Mouse (Mus musculus) ES-E14 (cell line): ENCODE results near the gene Olfr156. TPM values are rescaled to one million over a fixed set of nuclear protein-coding genes. Genes with fewer than 3 reads are reported as not detected.
"Not testable (repeated sequence)": the region's sequence is repeated elsewhere in the genome, so short reads cannot be mapped to it uniquely, and the experiment has no call there.

Experiments
- DNase-seq: peaks from one replicate; pipeline ENCODE4 v3.0.0-alpha.2; 2013; ENCODE audit warnings: low read depth, low spot score
- H3K27ac ChIP-seq: 2 replicates; pipeline ENCODE4 v1.5.1; 2012; ENCODE audit warnings: low read depth, mild to moderate bottlenecking, low read length, moderate library complexity, mixed read lengths; ENCODE audit not compliant: poor library complexity, insufficient read depth, severe bottlenecking
- H3K36me3 ChIP-seq: 2 replicates; pipeline ENCODE4 v1.6.1; 2012; ENCODE audit warnings: mild to moderate bottlenecking, low read length, moderate library complexity, mixed read lengths; ENCODE audit not compliant: control insufficient read depth, poor library complexity, insufficient read depth, severe bottlenecking
- H3K4me1 ChIP-seq, 2 experiments: fragments of 150-350 bp in 1 of 2; sonication (generic) in 1 of 2; 2 replicates each; pipeline ENCODE4 v1.6.1; 2012; ENCODE audit warnings: low read length in 2 of 2, mild to moderate bottlenecking in 1 of 2, mixed read lengths in 1 of 2; ENCODE audit not compliant: control insufficient read depth in 2 of 2, insufficient read depth in 2 of 2, poor library complexity in 1 of 2
- H3K4me3 ChIP-seq, 2 experiments: fragments of 150-350 bp in 1 of 2; sonication (generic) in 1 of 2; 2 replicates each; pipeline ENCODE4 v1.5.1; 2012; ENCODE audit warnings: low read length in 2 of 2, low read depth in 1 of 2, mild to moderate bottlenecking in 1 of 2, mixed read lengths in 1 of 2; ENCODE audit not compliant: insufficient read depth in 1 of 2, poor library complexity in 1 of 2, severe bottlenecking in 1 of 2
- H3K9ac ChIP-seq: 2 replicates; pipeline ENCODE4 v1.6.1; 2012; ENCODE audit warnings: low read depth, mild to moderate bottlenecking, low read length, mixed read lengths; ENCODE audit not compliant: poor library complexity, insufficient read depth, severe bottlenecking
- H3K9me3 ChIP-seq: fragments of 150-350 bp; sonication (generic); 2 replicates; pipeline ENCODE4 v1.6.1; 2012; ENCODE audit warnings: low read depth, mild to moderate bottlenecking, low read length; ENCODE audit not compliant: control insufficient read depth, insufficient read depth
- CHD2 ChIP-seq: IDR thresholded peaks from 2 replicates; pipeline ENCODE4 v1.6.1; 2014; ENCODE audit warnings: mild to moderate bottlenecking, low read depth, low read length, inconsistent platforms
- HCFC1 ChIP-seq: IDR thresholded peaks from 2 replicates; pipeline ENCODE4 v1.6.1; 2012; ENCODE audit warnings: low read length, inconsistent platforms, borderline replicate concordance; ENCODE audit not compliant: insufficient read depth
- MAFK ChIP-seq: IDR thresholded peaks from 2 replicates; pipeline ENCODE4 v1.6.1; 2014; ENCODE audit warnings: mild to moderate bottlenecking, low read depth, low read length, inconsistent platforms; ENCODE audit not compliant: insufficient read depth
- ZC3H11A ChIP-seq: IDR thresholded peaks from 2 replicates; pipeline ENCODE4 v1.6.1; 2012; ENCODE audit warnings: low read depth, mild to moderate bottlenecking, inconsistent platforms, low read length, borderline replicate concordance
- ZNF384 ChIP-seq: IDR thresholded peaks from 2 replicates; pipeline ENCODE4 v1.6.1; 2012; ENCODE audit warnings: low read depth, low read length, inconsistent platforms
- in situ Hi-C, 2 experiments: fragments of 600-800 bp; cut with MboI; formaldehyde crosslinking; loops; one replicate each; pipeline ENCODE4 v1.15.1; 2025; ENCODE audit warnings: low sequenced_read_pairs in 2 of 2, inconsistent platforms in 1 of 2; ENCODE audit not compliant: unreplicated experiment in 2 of 2
- total RNA-seq: library from RNA; depleted of rRNA; stranded (reverse); fragments of 300-350 nt; gene quantifications from 2 replicates; pipeline ENCODE4 v1.2.3, GENCODE M21; 2012

Gene Olfr156
- total RNA-seq, 1 experiment = not detected

DNA sequence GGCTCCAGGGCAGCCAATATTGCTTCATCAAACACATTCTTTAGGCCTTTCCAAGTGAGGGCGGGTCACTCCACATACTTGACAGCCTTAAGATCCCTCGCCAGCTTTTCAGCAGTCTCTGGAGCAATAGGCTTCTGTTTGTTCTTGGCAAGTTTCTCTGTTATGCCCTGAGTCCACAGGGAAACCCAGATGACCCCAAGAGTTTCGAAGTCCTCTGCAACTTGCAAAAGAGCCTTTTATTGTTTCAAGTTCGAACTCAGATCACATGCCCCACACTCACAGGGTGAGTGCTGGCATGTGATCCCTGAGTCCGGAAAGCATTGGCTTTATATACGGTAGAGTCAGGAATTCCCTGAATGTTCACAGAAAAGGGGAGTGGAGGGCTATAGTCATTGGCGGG, 24.8 kb downstream of the Olfr156 start:
- no peaks in the 10 kb centered on the region for H3K9me3 ChIP-seq
- TF ChIP-seq ZNF384 (no peak), CHD2 (no peak), ZC3H11A (no peak), MAFK (no peak), HCFC1 (no peak)
- in situ Hi-C loops = no loop called here
- no peak overlapping the region for H3K9ac ChIP-seq
- H3K36me3 ChIP-seq = no peaks in the 10 kb centered on the region
- no peak overlapping the region for H3K4me3 ChIP-seq
- no peak overlapping the region for H3K27ac ChIP-seq
- no peak for DNase-seq
- peaks cover 20 to 24% of the 10 kb centered on the region in 2 experiments for H3K4me1 ChIP-seq

GRCm38 (mm10) chr4:43795844-43796243, 27.9 kb downstream of the Olfr156 start:
- H3K27ac ChIP-seq = peak overlapping the region; percentile 31; the same call in 1 of the 2 replicates
- DNase-seq = peak; percentile 54
- in situ Hi-C loops, H3K36me3 ChIP-seq, H3K9me3 ChIP-seq, H3K9ac ChIP-seq, H3K4me3 ChIP-seq: not testable (repeated sequence)
- peaks cover 23 to 25% of the 10 kb centered on the region in 2 experiments for H3K4me1 ChIP-seq

GRCm38 (mm10) chr4:43795296-43795695, 28.4 kb downstream of the Olfr156 start:
- H3K9me3 ChIP-seq = no peaks in the 10 kb centered on the region
- H3K36me3 ChIP-seq = no peaks in the 10 kb centered on the region
- DNase-seq = peak; percentile 59
- no peak overlapping the region for H3K4me3 ChIP-seq
- H3K4me1 ChIP-seq = peaks cover 23 to 25% of the 10 kb centered on the region in 2 experiments
- TF ChIP-seq MAFK (no peak), HCFC1 (no peak), CHD2 (no peak), ZC3H11A (no peak), ZNF384 (no peak)
- peak overlapping the region; percentile 31; the same call in 1 of the 2 replicates for H3K27ac ChIP-seq
- H3K9ac ChIP-seq = no peak overlapping the region
- in situ Hi-C loops = no loop called here

DNA sequence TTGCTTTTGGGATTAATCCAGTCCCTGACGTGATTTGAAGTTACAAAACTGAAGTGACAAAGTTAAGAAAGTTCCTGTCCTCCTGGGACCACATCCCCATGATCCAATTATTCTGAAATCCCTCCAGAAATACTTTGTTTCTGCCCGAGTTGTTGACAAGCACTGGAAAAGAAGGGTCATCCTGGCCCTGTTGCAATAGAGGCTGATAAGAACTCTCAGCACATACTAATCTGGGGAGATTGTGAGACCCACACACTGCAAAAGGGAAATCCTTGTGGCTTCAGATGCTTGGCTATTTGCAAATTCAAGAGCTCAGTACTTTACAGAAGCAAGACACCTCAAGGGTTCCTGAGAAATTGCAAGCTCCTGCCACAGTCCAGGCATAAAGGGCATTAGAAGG, 51.4 kb downstream of the Olfr156 start:
- Histone ChIP-seq H3K36me3 (no peaks in the 10 kb centered on the region), H3K4me1 (no peaks in the 10 kb centered on the region), H3K4me3 (no peak overlapping the region), H3K9ac (no peak overlapping the region), H3K27ac (no peak overlapping the region), H3K9me3 (no peaks in the 10 kb centered on the region)
- in situ Hi-C loops = no loop called here
- TF ChIP-seq ZNF384 = no peak
- TF ChIP-seq HCFC1 = no peak
- TF ChIP-seq MAFK = no peak
- TF ChIP-seq CHD2 = no peak
- no peak for TF ChIP-seq ZC3H11A
- DNase-seq = no peak

- TF ChIP-seq HCFC1 = no peak
- no peak for TF ChIP-seq ZC3H11A
- TF ChIP-seq ZNF384 = no peak
- no peak for TF ChIP-seq MAFK
- no peak for TF ChIP-seq CHD2
- no peaks in the 10 kb centered on the region for H3K9me3 ChIP-seq
- in situ Hi-C loops = no loop called here
- H3K4me3 ChIP-seq = no peak overlapping the region
- no peak for DNase-seq
- no peak overlapping the region for H3K27ac ChIP-seq
- no peaks in the 10 kb centered on the region for H3K4me1 ChIP-seq
- H3K9ac ChIP-seq = no peak overlapping the region
- no peaks in the 10 kb centered on the region for H3K36me3 ChIP-seq
These were observed 52.1 kb downstream of the Olfr156 start for GRCm38 (mm10) chr4:43771626-43772025.
